Comparison of ENCODE assay signal across 29 mouse cellular contexts in genomic region chr17:66246031-66246534, GRCm38 (mm10).
A peak's percentile ranks its signal among the peaks of the same experiment; 100 is the strongest.
DNase-seq lines count a peak whose midpoint lies in the region; ATAC-seq and TF ChIP-seq lines count a peak whose summit lies in the region.
"Had no signal": no experiment of that assay in that cellular context is flagged by ENCODE, and none has a peak within 500 bp of the region (broad histone marks: within the 10 kb centered on the region; RNA-seq: fewer than 3 reads in every experiment).

No protein-coding gene starts in this region.

- no peaks in the 10 kb centered on the region for H3K9me3 ChIP-seq in forebrain, postnatal 0 days (ENCODE audit: low read length)
- no peaks in the 10 kb centered on the region for H3K9me3 ChIP-seq in forebrain, embryonic 12.5 days
- H3K9me3 ChIP-seq in E14TG2a.4 (ENCODE audit: low read length), result peaks cover 20% of the 10 kb centered on the region
- H3K9me3 ChIP-seq: hindbrain, embryonic 15.5 days; intestine, embryonic 15.5 days; limb, embryonic 12.5 days; liver, embryonic 15.5 days; midbrain, embryonic 12.5 days; neural tube, embryonic 12.5 days had no signal

- intact Hi-C loops in heart, postnatal 14 days (cut with DNase I), result no loop called here

- H3K4me3 ChIP-seq in forebrain, postnatal 0 days (ENCODE audit: low read depth, low read length), result no peak overlapping the region
- no peak overlapping the region for H3K4me3 ChIP-seq in forebrain, embryonic 12.5 days (replicated peaks)
- H3K4me3 ChIP-seq in E14TG2a.4 (replicated peaks; ENCODE audit: low read length), result peak overlapping the region; percentile 35
- H3K4me3 ChIP-seq: hindbrain, embryonic 15.5 days; intestine, embryonic 15.5 days; layer of hippocampus, adult 2 months; left cerebral cortex, adult 2 months; limb, embryonic 12.5 days; liver, embryonic 15.5 days; midbrain, embryonic 12.5 days; myocyte; neural tube, embryonic 12.5 days had no signal

- no peak overlapping the region for H3K27ac ChIP-seq in forebrain, postnatal 0 days (ENCODE audit: low read depth, low read length)
- H3K27ac ChIP-seq in forebrain, embryonic 12.5 days, result no peak overlapping the region
- H3K27ac ChIP-seq: hindbrain, embryonic 15.5 days; intestine, embryonic 15.5 days; layer of hippocampus, adult 2 months; left cerebral cortex, adult 2 months; limb, embryonic 12.5 days; liver, embryonic 15.5 days; midbrain, embryonic 12.5 days; neural tube, embryonic 12.5 days; stomach, postnatal 0 days had no signal

- no peaks in the 10 kb centered on the region for H3K4me1 ChIP-seq in forebrain, postnatal 0 days (ENCODE audit: insufficient read depth)
- H3K4me1 ChIP-seq in forebrain, embryonic 12.5 days, result peaks cover 19% of the 10 kb centered on the region
- H3K4me1 ChIP-seq in E14TG2a.4 (replicated peaks; ENCODE audit: low read depth, low read length), result peaks cover 54% of the 10 kb centered on the region
- H3K4me1 ChIP-seq: liver, embryonic 15.5 days had no signal

- no peaks in the 10 kb centered on the region for H3K36me3 ChIP-seq in forebrain, postnatal 0 days (ENCODE audit: insufficient read depth)
- no peaks in the 10 kb centered on the region for H3K36me3 ChIP-seq in forebrain, embryonic 12.5 days (replicated peaks)
- no peaks in the 10 kb centered on the region for H3K36me3 ChIP-seq in E14TG2a.4 (ENCODE audit: insufficient read depth, low read length)
- H3K36me3 ChIP-seq: hindbrain, embryonic 15.5 days; intestine, embryonic 15.5 days; limb, embryonic 12.5 days; liver, embryonic 15.5 days; midbrain, embryonic 12.5 days; neural tube, embryonic 12.5 days had no signal

- 71% methylated on average over 14 of the region's 14 CpGs for WGBS in forebrain, postnatal 0 days
- WGBS in forebrain, embryonic 12.5 days, result 87% methylated on average over 14 of the region's 14 CpGs

- no peak for TF ChIP-seq CTCF in forebrain, postnatal 0 days (IDR thresholded peaks at IDR 0.05; ENCODE audit: low read depth)
- TF ChIP-seq CTCF in E14TG2a.4 (conservative IDR thresholded peaks at IDR 0.05; ENCODE audit: low read length), result no peak

- no peak overlapping the region for H3K4me2 ChIP-seq in forebrain, postnatal 0 days (ENCODE audit: low read depth)
- H3K4me2 ChIP-seq in forebrain, embryonic 12.5 days, result no peak overlapping the region
- H3K4me2 ChIP-seq: hindbrain, embryonic 15.5 days; intestine, embryonic 15.5 days; limb, embryonic 12.5 days; liver, embryonic 15.5 days; lung, embryonic 14.5 days; midbrain, embryonic 12.5 days; neural tube, embryonic 12.5 days had no signal

- no peak for DNase-seq in forebrain, postnatal 0 days
- DNase-seq in heart, adult 9 months (ENCODE audit: low spot score in 2 of 2), result peak; percentile 16 to 18
- DNase-seq in heart, postnatal 14 days, result no peak
- DNase-seq in ES-CJ7 (ENCODE audit: low read depth, low spot score), result peak; percentile 37
- DNase-seq in lung, postnatal 25 days (ENCODE audit: low spot score), result no peak
- DNase-seq: cerebellum, adult 11 months; cerebellum, postnatal 14 days; gastrocnemius, postnatal 14 days; kidney, adult 2 months; kidney, postnatal 36 days; lung, embryonic 14.5 days; lung, postnatal 14 days; right cerebral cortex, postnatal 4 days; thymus, postnatal 4 days had no signal

- H3K9ac ChIP-seq in forebrain, postnatal 0 days, result no peak overlapping the region
- no peak overlapping the region for H3K9ac ChIP-seq in forebrain, embryonic 12.5 days
- H3K9ac ChIP-seq: hindbrain, embryonic 15.5 days; intestine, embryonic 15.5 days; limb, embryonic 12.5 days; liver, embryonic 15.5 days; lung, embryonic 14.5 days; midbrain, embryonic 12.5 days; neural tube, embryonic 12.5 days had no signal

- no peaks in the 10 kb centered on the region for H3K27me3 ChIP-seq in forebrain, postnatal 0 days (ENCODE audit: insufficient read depth, low read length)
- no peaks in the 10 kb centered on the region; the same call in 1 of the 2 replicates for H3K27me3 ChIP-seq in forebrain, embryonic 12.5 days
- H3K27me3 ChIP-seq in E14TG2a.4 (ENCODE audit: insufficient read depth, low read length), result peaks cover 29% of the 10 kb centered on the region
- H3K27me3 ChIP-seq: CH12.LX; hindbrain, embryonic 15.5 days; intestine, embryonic 15.5 days; limb, embryonic 12.5 days; liver, embryonic 15.5 days; neural tube, embryonic 12.5 days had no signal

- 0 out of 2 replicates have a peak, but pooled peaks have one; percentile 10 for ATAC-seq in forebrain, postnatal 0 days
- no peak for ATAC-seq in forebrain, embryonic 12.5 days (ENCODE audit: low FRiP score)
- ATAC-seq: forebrain, embryonic 14.5 days; intestine, embryonic 15.5 days; Patski had no signal

Comparison
In these comparisons a context has a peak if more than half of its experiments do, and no peak if none do; other contexts are left out.
1. DNase-seq: peak in heart, adult 9 months (2 of 2) and ES-CJ7 (single experiment); none in forebrain, postnatal 0 days (single experiment), heart, postnatal 14 days (0 of 2) and lung, postnatal 25 days (single experiment).